Mouse (Mus musculus) erythroblast, embryonic 14.5 days (primary cell): ENCODE measurements around the gene Ldhb.

Experiments used
- GATA1 ChIP-seq: IDR thresholded peaks from 2 replicates; pipeline ENCODE4 v1.6.1; 2012; ENCODE audit warnings: low read length, inconsistent platforms, mixed read lengths
- TAL1 ChIP-seq: IDR thresholded peaks from 3 replicates; pipeline ENCODE4 v1.6.1; 2012; ENCODE audit warnings: low read length, inconsistent platforms, mixed read lengths

DNA sequence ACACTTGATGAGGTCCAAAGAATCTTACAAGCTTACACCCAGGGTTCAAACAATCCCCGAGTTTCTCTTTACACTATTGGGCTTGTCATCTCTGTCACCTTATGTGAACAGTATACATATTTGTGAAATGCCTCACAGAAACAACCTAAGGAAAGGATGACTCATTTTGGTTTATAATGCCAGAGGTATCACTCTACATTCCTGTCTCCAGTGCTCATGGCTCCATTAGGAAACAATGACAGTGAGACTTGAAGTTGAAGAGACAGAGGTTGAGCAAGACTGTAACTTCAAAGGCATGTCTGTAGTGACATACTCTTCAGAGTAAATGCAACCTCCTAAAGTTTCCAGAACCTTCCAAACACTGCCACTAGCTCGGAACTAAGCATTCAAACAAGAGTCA, 40.6 kb upstream of the Ldhb start:
- TF ChIP-seq TAL1 (no peak), GATA1 (no peak)
